Mouse (Mus musculus) testis, adult 2 months (tissue): ENCODE data around the gene Ptprh. TPM values are rescaled to one million over a fixed set of nuclear protein-coding genes. Genes with fewer than 3 reads are reported as not detected.
A peak's percentile ranks its signal among the peaks of the same experiment; 100 is the strongest.

Source experiments
- H3K27ac ChIP-seq: fragments of 200-500 bp; 2 replicates; pipeline ENCODE4 v1.5.1; 2012; ENCODE audit warnings: low read depth, low read length; ENCODE audit not compliant: control insufficient read depth, insufficient read depth
- H3K27me3 ChIP-seq: fragments of 200-500 bp; 2 replicates; pipeline ENCODE4 v1.6.1; 2012; ENCODE audit warnings: mild to moderate bottlenecking, low read length, moderate library complexity; ENCODE audit not compliant: control insufficient read depth, insufficient read depth
- H3K36me3 ChIP-seq: fragments of 200-500 bp; 2 replicates; pipeline ENCODE4 v1.6.1; 2012; ENCODE audit warnings: mild to moderate bottlenecking, low read length; ENCODE audit not compliant: control insufficient read depth, insufficient read depth
- H3K4me1 ChIP-seq: fragments of 200-500 bp; 2 replicates; pipeline ENCODE4 v1.6.1; 2012; ENCODE audit warnings: low read length; ENCODE audit not compliant: control insufficient read depth, insufficient read depth
- H3K4me3 ChIP-seq: fragments of 200-500 bp; 2 replicates; pipeline ENCODE4 v1.5.1; 2012; ENCODE audit warnings: low read depth, mild to moderate bottlenecking, low read length, moderate library complexity, mixed read lengths; ENCODE audit not compliant: control insufficient read depth
- CTCF ChIP-seq: fragments of 200-500 bp; IDR thresholded peaks from 2 replicates; pipeline ENCODE4 v1.5.1; 2012; ENCODE audit warnings: low read depth, mild to moderate bottlenecking, inconsistent platforms, low read length, moderate library complexity; ENCODE audit not compliant: control insufficient read depth, insufficient read depth, insufficient replicate concordance
- POLR2A ChIP-seq: fragments of 200-500 bp; IDR thresholded peaks from 2 replicates; pipeline ENCODE4 v1.6.1; 2012; ENCODE audit warnings: low read depth, mild to moderate bottlenecking, inconsistent platforms, low read length, moderate library complexity; ENCODE audit not compliant: control insufficient read depth
- polyA plus RNA-seq: library from polyadenylated mRNA; depleted of rRNA; stranded (reverse); fragments of >200 nt; gene quantifications from 2 replicates; pipeline ENCODE4 v1.2.3, GENCODE M21; 2012

Gene Ptprh
- polyA plus RNA-seq, 1 experiment, result 1.8 TPM

- H3K4me3 ChIP-seq, result peak overlapping the region; percentile 51
- H3K4me1 ChIP-seq, result peaks cover 30% of the 10 kb centered on the region
- no peaks in the 10 kb centered on the region for H3K27me3 ChIP-seq
- H3K36me3 ChIP-seq, result no peaks in the 10 kb centered on the region
- no peak overlapping the region for H3K27ac ChIP-seq
- TF ChIP-seq POLR2A, result no peak
- TF ChIP-seq CTCF, result no peak
Measured at GRCm38 (mm10) chr7:4523205-4524130, 80.4 kb downstream of the Ptprh start.

GRCm38 (mm10) chr7:4522292-4522691 is 81.5 kb downstream of the Ptprh start:
- H3K27me3 ChIP-seq, result no peaks in the 10 kb centered on the region
- peaks cover 30% of the 10 kb centered on the region for H3K4me1 ChIP-seq
- TF ChIP-seq CTCF, result no peak
- no peak for TF ChIP-seq POLR2A
- H3K36me3 ChIP-seq, result no peaks in the 10 kb centered on the region
- no peak overlapping the region for H3K27ac ChIP-seq
- peak overlapping the region; percentile 51 for H3K4me3 ChIP-seq

GRCm38 (mm10) chr7:4521231-4522003 is 82.4 kb downstream of the Ptprh start:
- H3K36me3 ChIP-seq, result no peaks in the 10 kb centered on the region
- no peak for TF ChIP-seq CTCF
- no peak for TF ChIP-seq POLR2A
- H3K27ac ChIP-seq, result peak overlapping the region; percentile 26; the same call in 1 of the 2 replicates
- H3K4me3 ChIP-seq, result peak overlapping the region; percentile 51
- peaks cover 29% of the 10 kb centered on the region for H3K4me1 ChIP-seq
- H3K27me3 ChIP-seq, result no peaks in the 10 kb centered on the region

GRCm38 (mm10) chr7:4518487-4518886 is 85.4 kb downstream of the Ptprh start:
- H3K36me3 ChIP-seq, result no peaks in the 10 kb centered on the region
- no peak for TF ChIP-seq CTCF
- no peak overlapping the region for H3K27ac ChIP-seq
- no peak overlapping the region for H3K4me3 ChIP-seq
- peaks cover 32% of the 10 kb centered on the region for H3K4me1 ChIP-seq
- H3K27me3 ChIP-seq, result no peaks in the 10 kb centered on the region

- peak within 1 kb of the TSS; percentile 21; the same call in 1 of the 2 replicates for H3K27ac ChIP-seq
- H3K4me1 ChIP-seq, result peaks cover 20% of the 10 kb centered on the region
- H3K4me3 ChIP-seq, result no peak within 1 kb of the TSS
- H3K27me3 ChIP-seq, result no peaks in the 10 kb centered on the region
- H3K36me3 ChIP-seq, result no peaks in the 10 kb centered on the region
- no peak for TF ChIP-seq CTCF
- TF ChIP-seq POLR2A, result no peak
Measured at GRCm38 (mm10) chr7:4516332-4517050, 87.3 kb downstream of the Ptprh start, which contains the start of gene Tnnt1. Tnnt1 (minus strand) TSS chr7:4516382.

- no peaks in the 10 kb centered on the region for H3K36me3 ChIP-seq
- H3K4me3 ChIP-seq, result no peak overlapping the region
- H3K27ac ChIP-seq, result no peak overlapping the region
- H3K4me1 ChIP-seq, result peaks cover 18% of the 10 kb centered on the region
- no peak for TF ChIP-seq CTCF
- no peak for TF ChIP-seq POLR2A
- no peaks in the 10 kb centered on the region for H3K27me3 ChIP-seq
Measured at GRCm38 (mm10) chr7:4515853-4516252, 88.0 kb downstream of the Ptprh start.
